Mouse (Mus musculus): Measurements from ENCODE around the gene C3. TPM values are rescaled to one million over a fixed set of nuclear protein-coding genes. Genes with fewer than 3 reads are reported as not detected.

C3 gene
- polyA plus RNA-seq, 1 experiment from 2014 or later: 0.34 TPM

DNA sequence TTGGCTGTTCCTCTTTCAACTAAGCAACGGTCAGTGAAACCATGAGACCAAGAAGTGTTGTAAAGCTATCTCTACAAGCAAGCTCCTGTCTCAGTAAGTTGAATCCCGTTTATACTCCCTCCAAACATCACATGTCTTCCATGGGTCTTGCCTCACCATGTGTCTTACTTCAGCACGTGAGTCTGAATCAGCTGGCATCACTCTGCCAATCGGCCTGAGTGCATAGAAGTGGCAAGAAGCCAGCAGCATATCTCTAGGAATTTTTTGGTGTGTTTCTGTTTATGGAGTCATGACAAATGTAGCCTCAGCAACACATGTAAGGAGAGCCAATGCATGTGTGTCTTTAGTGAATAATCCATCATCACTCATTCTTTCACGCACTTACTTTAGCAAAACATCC, 55.6 kb downstream of the C3 start:
- Histone ChIP-seq H3K4me2 (replicated peaks) (no peak overlapping the region), H3K4me3 (replicated peaks) (no peak overlapping the region), H3K27ac (no peak overlapping the region), H3K9ac (replicated peaks) (no peak overlapping the region), H3K36me3 (no peaks in the 10 kb centered on the region), H3K9me3 (no peaks in the 10 kb centered on the region), H3K27me3 (no peaks in the 10 kb centered on the region), H3K4me1 (replicated peaks) (no peaks in the 10 kb centered on the region)
- WGBS: 83% methylated on average over 5 of the region's 5 CpGs
- no peak for ATAC-seq

DNA sequence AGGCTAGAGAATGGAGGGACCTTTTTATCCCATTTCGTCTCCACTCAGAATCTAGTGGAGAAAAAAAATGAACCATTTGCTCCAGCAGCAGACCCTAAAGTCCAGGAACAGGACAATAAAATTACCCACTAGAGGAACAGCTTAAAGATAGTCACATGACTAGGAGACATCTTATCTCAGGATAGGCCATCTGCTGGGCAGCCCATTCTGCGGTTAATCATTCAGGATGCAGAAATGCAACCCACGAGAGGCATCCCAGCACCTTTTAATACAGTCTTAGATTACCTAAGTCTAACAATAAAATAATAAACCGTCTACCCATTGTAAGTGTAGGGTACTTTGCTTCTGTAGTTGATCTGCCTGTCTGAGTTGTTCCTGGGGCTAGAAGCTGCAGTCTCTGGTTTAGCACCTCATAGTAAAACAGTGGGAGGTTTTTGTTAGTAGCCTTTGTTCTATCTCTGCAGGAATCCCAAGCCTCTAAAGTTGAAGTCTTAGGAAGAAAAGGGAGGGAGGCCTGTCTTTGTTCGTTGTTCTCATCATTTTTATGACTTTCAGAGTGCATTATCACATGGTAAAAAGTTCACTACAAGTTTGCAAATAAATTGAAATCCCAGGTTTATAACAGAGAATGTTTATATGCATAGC, 57.2 kb downstream of the C3 start:
- 59% methylated on average over 5 of the region's 5 CpGs for WGBS
- 0 out of 2 replicates have a peak, but pooled peaks cover 3% of the 10 kb centered on the region for H3K27me3 ChIP-seq
- no peaks in the 10 kb centered on the region for H3K9me3 ChIP-seq
- no peaks in the 10 kb centered on the region for H3K36me3 ChIP-seq
- H3K4me1 ChIP-seq (replicated peaks): no peaks in the 10 kb centered on the region
- H3K9ac ChIP-seq (replicated peaks): no peak overlapping the region
- H3K4me3 ChIP-seq (replicated peaks): no peak overlapping the region
- H3K4me2 ChIP-seq (replicated peaks): no peak overlapping the region
- ATAC-seq: no peak
- no peak overlapping the region for H3K27ac ChIP-seq

DNA sequence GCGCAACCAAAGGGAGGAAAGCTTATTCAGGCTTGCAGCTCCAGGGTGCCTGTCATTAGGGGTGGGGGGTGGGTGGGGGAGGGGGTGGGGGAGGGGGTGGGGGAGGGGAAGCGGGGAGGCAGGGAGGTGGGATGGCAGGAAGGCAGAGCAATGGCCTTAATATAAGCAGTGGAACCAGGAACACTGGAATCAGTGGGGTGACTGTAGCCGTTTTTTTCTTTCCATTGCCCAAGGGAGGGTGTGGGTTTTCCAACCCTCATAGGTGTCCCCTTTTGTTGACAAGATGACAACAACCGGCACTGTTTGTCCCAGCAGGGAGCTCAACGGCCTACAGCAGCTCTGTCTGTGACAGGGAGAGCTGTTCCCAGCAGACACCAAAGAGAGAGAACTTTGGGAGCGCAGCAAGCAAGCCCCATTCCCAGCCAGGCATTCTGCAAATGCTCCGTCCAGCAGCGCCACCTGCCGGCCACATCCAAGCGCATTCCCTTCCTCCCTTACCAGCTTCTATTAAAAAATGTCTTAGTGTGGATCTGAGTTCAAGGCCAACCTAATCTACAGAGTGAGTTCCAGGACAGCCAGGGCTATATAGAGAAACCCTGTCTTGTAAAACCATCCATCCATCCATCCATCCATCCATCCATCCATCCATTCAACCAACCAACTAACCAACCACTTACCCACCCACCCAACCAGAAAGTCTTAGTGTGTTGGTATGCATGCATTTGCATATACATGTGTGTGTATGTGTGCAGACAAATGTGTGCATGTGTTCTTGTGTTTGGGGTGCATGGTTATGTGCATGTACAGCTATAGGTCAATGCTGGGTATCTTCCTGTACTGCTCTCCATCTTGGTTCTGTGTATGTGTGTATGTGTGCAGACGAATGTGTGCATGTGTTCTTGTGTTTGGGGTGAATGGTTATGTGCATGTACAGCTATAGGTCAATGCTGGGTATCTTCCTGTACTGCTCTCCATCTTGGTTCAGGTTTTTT, 60.8 kb downstream of the C3 start:
- H3K4me3 ChIP-seq (replicated peaks): no peak overlapping the region
- WGBS: 10% methylated on average over 11 of the region's 11 CpGs

More for the DNA sequence above, 60.8 kb downstream of the C3 start:
- ATAC-seq: peak; percentile 88
- H3K27ac ChIP-seq: no peak overlapping the region
- H3K9ac ChIP-seq (replicated peaks): no peak overlapping the region
- H3K36me3 ChIP-seq: no peaks in the 10 kb centered on the region
- no peaks in the 10 kb centered on the region for H3K4me1 ChIP-seq (replicated peaks)
- no peak overlapping the region; the same call in 1 of the 2 replicates for H3K4me2 ChIP-seq (replicated peaks)
- H3K27me3 ChIP-seq: 0 out of 2 replicates have a peak, but pooled peaks cover 3% of the 10 kb centered on the region
- no peaks in the 10 kb centered on the region for H3K9me3 ChIP-seq

Small RNAs within 50 kb of the gene (microRNA-seq; reads per million reads assigned to microRNA genes)
- not detected for gene Mir6978

Other genes with a start within 250 kb of the C3 start
- not detected in 2 replicates for gene Acer1, start 246.0 kb downstream of the C3 start, polyA plus RNA-seq (2015; fragmentation: Nextera tagmentation; extraction: Ambion mirVana)
- gene Clpp, start 237.8 kb downstream of the C3 start, polyA plus RNA-seq (2015; fragmentation: Nextera tagmentation; extraction: Ambion mirVana): 168 and 174 TPM in 2 replicates
- gene Alkbh7, start 230.8 kb downstream of the C3 start, polyA plus RNA-seq (2015; fragmentation: Nextera tagmentation; extraction: Ambion mirVana): 40.2 and 45.5 TPM in 2 replicates
- gene Pspn, start 228.1 kb downstream of the C3 start, polyA plus RNA-seq (2015; fragmentation: Nextera tagmentation; extraction: Ambion mirVana): 0.64 TPM in 1 of 2 replicates, not detected in the other
- gene Gtf2f1, start 216.8 kb downstream of the C3 start, polyA plus RNA-seq (2015; fragmentation: Nextera tagmentation; extraction: Ambion mirVana): 68.0 and 74.8 TPM in 2 replicates
- 0.28 and 0.75 TPM in 2 replicates for gene Gm17949, start 216.7 kb downstream of the C3 start, polyA plus RNA-seq (2015; fragmentation: Nextera tagmentation; extraction: Ambion mirVana)
- 33.1 and 39.1 TPM in 2 replicates for gene Khsrp, start 196.6 kb downstream of the C3 start, polyA plus RNA-seq (2015; fragmentation: Nextera tagmentation; extraction: Ambion mirVana)
- not detected in 2 replicates for gene Slc25a41, start 186.5 kb downstream of the C3 start, polyA plus RNA-seq (2015; fragmentation: Nextera tagmentation; extraction: Ambion mirVana)
- 0.73 and 1.2 TPM in 2 replicates for gene Crb3, start 169.0 kb downstream of the C3 start, polyA plus RNA-seq (2015; fragmentation: Nextera tagmentation; extraction: Ambion mirVana)
- gene Slc25a23, start 168.3 kb downstream of the C3 start, polyA plus RNA-seq (2015; fragmentation: Nextera tagmentation; extraction: Ambion mirVana): 24.3 and 26.9 TPM in 2 replicates
- gene Dennd1c, start 149.6 kb downstream of the C3 start, polyA plus RNA-seq (2015; fragmentation: Nextera tagmentation; extraction: Ambion mirVana): 3.1 and 4.5 TPM in 2 replicates
- gene Tubb4a, start 140.4 kb downstream of the C3 start, polyA plus RNA-seq (2015; fragmentation: Nextera tagmentation; extraction: Ambion mirVana): 307 and 321 TPM in 2 replicates
- gene Tnfsf9, start 122.8 kb downstream of the C3 start, polyA plus RNA-seq (2015; fragmentation: Nextera tagmentation; extraction: Ambion mirVana): 5.7 and 6.6 TPM in 2 replicates
- 0.44 and 0.82 TPM in 2 replicates for gene Cd70, start 78.4 kb downstream of the C3 start, polyA plus RNA-seq (2015; fragmentation: Nextera tagmentation; extraction: Ambion mirVana)
- not detected in 2 replicates for gene Tnfsf14, start 34.0 kb downstream of the C3 start, polyA plus RNA-seq (2015; fragmentation: Nextera tagmentation; extraction: Ambion mirVana)
- 19.6 and 20.6 TPM in 2 replicates for gene Gpr108, start 20.3 kb upstream of the C3 start, polyA plus RNA-seq (2015; fragmentation: Nextera tagmentation; extraction: Ambion mirVana)
- gene Trip10, start 21.3 kb upstream of the C3 start, polyA plus RNA-seq (2015; fragmentation: Nextera tagmentation; extraction: Ambion mirVana): 12.3 and 13.7 TPM in 2 replicates
- 1.2 and 1.3 TPM in 2 replicates for gene Vav1, start 51.0 kb upstream of the C3 start, polyA plus RNA-seq (2015; fragmentation: Nextera tagmentation; extraction: Ambion mirVana)
- gene Adgre1, start 130.6 kb upstream of the C3 start, polyA plus RNA-seq (2015; fragmentation: Nextera tagmentation; extraction: Ambion mirVana): 3.6 and 3.7 TPM in 2 replicates

Data from midbrain, embryonic 13.5 days (tissue).